Mouse (Mus musculus) liver, adult (tissue): ENCODE measurements around the gene Carns1.

Source experiments
- GATA4 ChIP-seq: IDR thresholded peaks from 2 replicates; pipeline ENCODE4 v1.6.1; 2014; ENCODE audit warnings: mild to moderate bottlenecking, low read length; ENCODE audit not compliant: insufficient replicate concordance

Gene Carns1

DNA sequence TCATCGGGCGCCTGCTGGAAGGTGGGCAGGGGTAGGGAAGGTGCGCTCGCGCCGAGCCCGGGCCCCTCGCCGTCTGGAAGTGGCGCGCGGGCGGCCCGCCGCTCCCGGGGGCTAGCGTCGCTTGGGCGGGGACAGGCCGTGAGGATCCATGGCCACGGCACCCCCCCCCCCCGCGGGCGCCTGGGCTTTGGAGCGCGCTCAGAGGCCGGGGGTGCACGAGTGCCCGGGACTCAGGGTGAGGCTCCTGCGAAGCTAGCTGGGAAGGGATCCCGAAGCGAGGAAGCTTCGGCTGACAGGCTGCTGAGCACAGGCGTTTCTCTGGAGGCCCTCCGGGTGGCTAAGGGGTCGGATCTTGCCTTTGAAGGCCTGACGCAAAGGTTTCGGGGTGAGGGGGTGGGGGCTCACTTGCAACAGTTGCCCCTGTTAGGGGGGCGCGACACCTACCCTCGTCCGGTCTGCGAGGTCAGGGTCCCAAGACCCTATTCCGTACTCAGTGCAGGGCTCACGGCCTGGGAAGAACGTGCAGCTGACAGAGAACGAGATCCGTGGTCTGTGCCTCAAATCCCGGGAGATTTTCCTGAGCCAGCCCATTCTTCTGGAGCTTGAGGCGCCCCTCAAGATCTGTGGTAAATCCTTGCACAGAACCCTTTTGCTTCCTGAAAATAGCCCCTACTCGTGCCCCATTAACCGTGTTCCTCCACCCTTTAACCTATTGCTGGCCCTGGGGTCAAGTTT is 17.1 kb upstream of the Carns1 start:
- TF ChIP-seq GATA4 = no peak

- no peak for TF ChIP-seq GATA4
Measured at GRCm38 (mm10) chr19:4191528-4192250, 16.4 kb upstream of the Carns1 start, which contains the start of gene Ppp1ca. TSS of gene Ppp1ca (plus strand) at chr19:4192065.

GRCm38 (mm10) chr19:4190831-4191334 is 15.6 kb upstream of the Carns1 start, which contains the start of gene Tbc1d10c:
TSS of gene Tbc1d10c (minus strand) at chr19:4191284.
- no peak for TF ChIP-seq GATA4

- no peak for TF ChIP-seq GATA4
Measured at GRCm38 (mm10) chr19:4189051-4189620, 13.9 kb upstream of the Carns1 start.

- TF ChIP-seq GATA4 = no peak
Measured at GRCm38 (mm10) chr19:4187303-4187702, 12.0 kb upstream of the Carns1 start.

DNA sequence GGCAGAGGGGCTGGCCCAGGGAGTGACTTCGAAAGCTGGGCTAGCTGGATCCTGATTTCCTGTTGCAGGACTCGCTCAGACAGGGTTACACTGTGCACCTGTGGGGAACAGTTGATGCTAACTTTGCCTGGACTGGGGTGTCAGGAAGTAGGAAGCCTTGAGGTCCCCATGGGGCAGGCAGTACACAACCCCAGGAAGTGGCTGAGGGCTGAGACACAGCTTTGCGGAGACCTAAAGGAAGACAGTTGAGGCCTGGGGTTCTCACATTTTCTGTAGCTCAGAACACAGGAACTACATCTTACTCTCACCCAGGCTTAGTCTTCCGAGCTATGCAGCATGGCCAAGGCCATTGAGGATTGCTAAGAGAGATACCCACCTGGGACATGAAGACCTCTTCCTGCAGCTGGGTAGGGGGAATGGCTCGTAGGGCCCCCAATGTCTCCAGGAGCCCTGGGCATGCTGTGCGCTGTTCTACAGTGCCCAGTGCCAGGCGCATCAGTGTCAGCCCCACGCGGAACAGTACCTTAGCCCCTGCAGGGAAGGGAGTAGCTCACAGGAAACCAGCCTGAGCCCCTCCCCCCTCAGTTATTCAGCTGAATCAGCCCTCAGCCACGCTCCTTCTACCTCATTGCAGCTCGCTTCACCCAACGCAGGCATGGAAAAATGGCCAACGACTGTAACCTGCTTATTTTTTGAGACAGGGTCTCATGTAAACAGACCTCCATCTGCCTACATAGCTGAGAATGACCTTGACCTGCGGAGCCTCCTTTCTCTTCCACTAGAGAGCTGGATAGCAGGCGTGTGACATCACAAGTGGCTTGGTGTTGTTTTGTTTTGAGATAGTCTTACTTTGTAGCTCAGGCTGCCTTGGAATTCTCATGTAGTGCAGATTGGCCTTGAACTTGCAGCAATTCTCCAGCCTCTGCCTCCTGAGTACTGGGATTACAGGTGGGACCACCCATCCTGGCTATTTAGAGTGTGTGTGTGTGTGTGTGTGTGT is 10.0 kb upstream of the Carns1 start:
- TF ChIP-seq GATA4 = no peak

DNA sequence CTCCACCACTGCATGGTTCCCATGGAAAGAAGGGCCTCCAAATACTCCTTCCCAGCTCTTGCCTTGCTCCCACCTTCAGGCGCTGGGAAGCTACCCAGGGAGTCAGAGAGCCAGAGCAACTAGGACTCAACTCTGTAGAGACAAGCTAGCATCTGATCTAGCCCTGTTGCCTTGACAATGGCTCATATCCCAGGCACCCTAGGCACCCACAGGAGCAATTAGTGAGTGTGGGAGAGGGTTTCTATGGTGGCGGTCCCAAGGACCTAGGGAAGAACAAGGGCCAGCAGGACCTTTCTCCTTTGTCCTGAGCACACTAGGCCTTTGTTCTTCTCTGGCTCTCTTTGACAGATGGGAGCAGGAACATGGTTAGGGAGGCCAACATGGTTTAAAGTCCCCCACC is 8.4 kb upstream of the Carns1 start:
- no peak for TF ChIP-seq GATA4

DNA sequence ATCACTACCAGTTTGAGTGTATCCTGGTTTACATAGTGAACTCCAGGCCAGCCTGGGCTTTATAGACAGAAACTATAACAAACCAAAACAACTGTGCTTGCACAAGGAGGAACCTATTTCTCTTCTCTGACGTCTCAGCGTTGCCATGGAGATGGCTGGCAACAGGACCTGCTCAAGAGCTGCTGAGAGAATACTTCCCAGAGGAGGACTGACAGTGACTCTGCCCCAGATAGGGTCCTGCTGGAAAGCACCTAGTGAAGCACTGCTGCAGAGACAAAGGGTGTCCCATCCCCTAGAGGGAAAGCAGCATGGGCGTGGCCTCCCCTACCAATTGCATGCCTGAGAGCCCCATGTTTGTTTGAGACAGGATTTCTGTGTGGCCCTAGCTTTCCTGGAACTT is 6.6 kb upstream of the Carns1 start:
- no peak for TF ChIP-seq GATA4

DNA sequence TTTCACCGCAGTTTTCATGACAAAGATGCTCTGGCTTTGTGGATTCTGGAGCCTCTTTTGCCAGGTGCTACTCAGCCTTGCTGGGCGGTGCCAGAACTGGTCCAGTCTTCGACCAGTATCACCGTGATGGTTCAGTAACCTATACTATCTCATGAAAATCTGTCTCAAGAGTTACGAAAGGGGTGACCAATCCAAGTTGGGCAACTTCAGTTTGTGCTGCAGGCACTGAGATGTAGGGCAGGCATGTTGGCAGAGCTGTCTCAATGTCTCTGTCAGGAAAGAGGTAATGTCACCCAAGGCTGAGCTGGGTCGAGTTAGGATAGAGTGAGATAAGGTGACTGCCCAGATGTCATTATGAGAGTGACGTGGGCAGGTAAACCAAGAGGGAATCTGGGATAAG is 5.1 kb upstream of the Carns1 start:
- TF ChIP-seq GATA4 = no peak

GRCm38 (mm10) chr19:4172925-4173324 is 2.4 kb downstream of the Carns1 start:
- TF ChIP-seq GATA4 = no peak

DNA sequence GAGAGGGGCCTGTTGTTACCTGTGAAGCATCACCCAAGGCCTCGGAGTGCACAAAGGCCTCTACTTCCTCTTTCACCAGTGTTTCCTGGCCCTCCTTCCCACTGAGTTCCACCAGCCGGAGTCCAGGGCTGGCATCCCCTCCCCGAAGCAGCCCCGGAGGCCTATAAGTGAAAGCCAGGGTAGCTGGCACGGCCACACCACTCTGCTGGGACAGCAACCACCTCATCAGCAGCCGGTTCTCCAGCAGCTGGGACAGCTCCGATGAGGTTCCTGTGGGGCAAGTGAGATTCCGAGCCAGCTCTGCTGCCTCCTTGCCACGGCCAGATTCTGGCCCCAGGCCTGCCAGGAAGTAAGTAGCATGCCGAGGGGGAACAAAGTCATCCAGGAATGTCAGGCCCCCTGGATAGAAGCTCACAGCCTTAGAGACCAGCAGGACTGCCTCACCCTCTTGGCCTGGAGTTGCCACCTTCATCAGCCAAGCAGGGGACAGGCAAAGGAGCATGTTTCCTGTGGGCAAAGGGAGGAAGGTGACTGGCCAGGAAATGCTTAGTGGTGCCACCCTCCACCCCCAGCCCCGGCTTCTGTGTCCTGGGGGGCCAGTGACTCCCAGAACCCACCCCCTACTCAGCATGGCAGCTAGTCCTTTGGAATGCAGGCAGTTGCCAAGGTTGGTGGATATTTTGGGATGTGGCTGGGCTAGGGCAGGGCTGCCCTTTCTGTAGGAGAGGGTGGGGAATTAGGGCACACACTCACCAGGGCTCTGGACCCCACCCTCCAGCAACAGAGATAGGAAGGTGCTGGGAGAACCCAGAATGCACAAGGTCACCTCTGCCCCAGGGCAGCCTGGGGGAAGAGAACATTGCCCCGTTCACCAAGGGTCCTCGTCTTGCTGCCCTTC is 3.6 kb downstream of the Carns1 start:
- TF ChIP-seq GATA4 = no peak

GRCm38 (mm10) chr19:4170723-4171392 is 4.4 kb downstream of the Carns1 start:
- no peak for TF ChIP-seq GATA4

GRCm38 (mm10) chr19:4169810-4170209 is 5.5 kb downstream of the Carns1 start:
- TF ChIP-seq GATA4 = no peak

DNA sequence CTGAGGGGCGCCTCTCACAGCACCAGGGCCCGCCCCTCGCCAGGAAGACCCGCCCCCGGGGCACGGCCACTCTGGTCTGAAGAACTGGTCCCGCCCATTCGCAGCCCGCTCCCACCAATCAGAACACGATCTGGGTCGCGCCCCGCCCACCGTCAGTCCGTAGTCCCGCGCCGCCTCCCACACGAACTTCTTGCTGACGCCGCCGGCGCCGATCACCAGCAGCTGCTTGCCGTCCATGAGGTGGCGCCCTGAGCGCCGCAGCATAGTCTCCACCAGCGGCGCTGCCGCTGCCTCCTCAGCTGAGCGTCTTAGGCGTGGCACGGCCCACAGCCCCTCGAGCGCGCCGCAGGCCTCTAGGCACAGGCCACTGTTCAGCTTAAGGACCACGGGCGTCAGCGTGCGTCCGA is 5.9 kb downstream of the Carns1 start:
- TF ChIP-seq GATA4 = no peak
